25 mouse cellular contexts compared by ENCODE assay signal in genomic region chr11:98155094-98155493, GRCm38 (mm10).
"Had no signal": no experiment of that assay in that cellular context is flagged by ENCODE, and none has a peak within 500 bp of the region (broad histone marks: within the 10 kb centered on the region; RNA-seq: fewer than 3 reads in every experiment).

No protein-coding gene starts in this region.

- H3K4me2 ChIP-seq: heart, embryonic 11.5 days; heart, embryonic 13.5 days; heart, embryonic 15.5 days; hindbrain, embryonic 14.5 days; intestine, embryonic 15.5 days; limb, embryonic 12.5 days; liver, embryonic 11.5 days; liver, embryonic 13.5 days had no signal

- H3K27ac ChIP-seq: heart, embryonic 13.5 days; heart, embryonic 15.5 days; hindbrain, embryonic 14.5 days; intestine, embryonic 15.5 days; layer of hippocampus, adult 2 months; left cerebral cortex, adult 2 months; limb, embryonic 10.5 days; limb, embryonic 12.5 days; liver, embryonic 13.5 days had no signal

- H3K9ac ChIP-seq: heart, embryonic 13.5 days; heart, embryonic 15.5 days; hindbrain, embryonic 14.5 days; intestine, embryonic 15.5 days; limb, embryonic 12.5 days; liver, embryonic 13.5 days had no signal

- H3K4me1 ChIP-seq: intestine, embryonic 15.5 days; limb, embryonic 12.5 days had no signal

- H3K9me3 ChIP-seq: heart, embryonic 13.5 days; heart, embryonic 15.5 days; intestine, embryonic 15.5 days; limb, embryonic 10.5 days; limb, embryonic 12.5 days; liver, embryonic 13.5 days had no signal

- H3K4me3 ChIP-seq: heart, embryonic 13.5 days; heart, embryonic 15.5 days; intestine, embryonic 15.5 days; layer of hippocampus, adult 2 months; left cerebral cortex, adult 2 months; limb, embryonic 10.5 days; limb, embryonic 12.5 days; liver, embryonic 13.5 days had no signal

- ATAC-seq: hindbrain, embryonic 16.5 days; inflammation-experienced regulatory T-cells, adult 6 months; intestine, embryonic 15.5 days; intestine, postnatal 0 days had no signal

- DNase-seq: gastrocnemius, postnatal 14 days; gastrocnemius, postnatal 36 days; heart, adult 18-20 months; heart, postnatal 14 days; heart, postnatal 36 days; kidney, adult 18-20 months; kidney, adult 9 months; kidney, postnatal 10 days; kidney, postnatal 25 days; kidney, postnatal 4 days; liver; liver, embryonic 13.5 days had no signal

- H3K27me3 ChIP-seq: heart, embryonic 13.5 days; heart, embryonic 15.5 days; intestine, embryonic 15.5 days; limb, embryonic 12.5 days; liver, embryonic 13.5 days had no signal
